Mouse (Mus musculus): ENCODE measurements around the gene 4933428M09Rik. TPM values are rescaled to one million over a fixed set of nuclear protein-coding genes. Genes with fewer than 3 reads are reported as not detected.

Gene 4933428M09Rik
- total and polyA plus RNA-seq, 3 experiments, result not detected

- no peaks in the 10 kb centered on the region for H3K27me3 ChIP-seq (ENCODE audit: control insufficient read depth, insufficient read depth, low read length)
- 63% methylated on average over 3 of the region's 3 CpGs for WGBS
- H3K4me1 ChIP-seq (ENCODE audit: control insufficient read depth, insufficient read depth, low read length), result no peaks in the 10 kb centered on the region
- TF ChIP-seq POLR2A (IDR thresholded peaks at IDR 0.05; ENCODE audit: insufficient read depth, low read depth, low read length) (no peak), EP300 (IDR thresholded peaks at IDR 0.05; ENCODE audit: insufficient read depth, low read depth, low read length) (no peak), CTCF (IDR thresholded peaks at IDR 0.05) (no peak)
- intact Hi-C loops (cut with DNase I), result no loop called here
- DNase-seq, result no peak
- no peaks in the 10 kb centered on the region for H3K79me2 ChIP-seq (replicated peaks; ENCODE audit: control insufficient read depth, insufficient read depth, low read length)
- H3K27ac ChIP-seq, result no peak overlapping the region
- no peak overlapping the region for H3K4me3 ChIP-seq
- H3K36me3 ChIP-seq (ENCODE audit: control insufficient read depth, insufficient read depth, low read length), result no peaks in the 10 kb centered on the region
- no peak overlapping the region for H3K9ac ChIP-seq (ENCODE audit: low read depth, low read length)
Observed at GRCm38 (mm10) chrX:139221893-139222292, 42.9 kb downstream of the 4933428M09Rik start.

Other genes with a start within 250 kb of the 4933428M09Rik start
- not detected for gene Serpina7, start 94.0 kb upstream of the 4933428M09Rik start, total RNA-seq (2021)
- not detected in 2 replicates for gene Serpina7, start 94.0 kb upstream of the 4933428M09Rik start, polyA plus RNA-seq (2012; rRNA removed)
- gene 4930513O06Rik, start 93.0 kb upstream of the 4933428M09Rik start, total RNA-seq (2021), result not detected
- not detected in 2 replicates for gene 4930513O06Rik, start 93.0 kb upstream of the 4933428M09Rik start, polyA plus RNA-seq (2012; rRNA removed)
- 1 to 10 TPM; 2.2 to 2.9 TPM for gene Mum1l1, start 30.8 kb downstream of the 4933428M09Rik start, total RNA-seq (2021)
- 0.86 and 1.5 TPM in 2 replicates for gene Mum1l1, start 30.8 kb downstream of the 4933428M09Rik start, polyA plus RNA-seq (2012; rRNA removed)
- gene Trap1a, start 154.5 kb downstream of the 4933428M09Rik start, total RNA-seq (2021), result not detected
- gene Trap1a, start 154.5 kb downstream of the 4933428M09Rik start, polyA plus RNA-seq (2012; rRNA removed), result not detected in 2 replicates

Measured in heart, adult 2 months (tissue).